Mouse (Mus musculus): Measurements from ENCODE around the gene Krtap16-3. TPM values are rescaled to one million over a fixed set of nuclear protein-coding genes. Genes with fewer than 3 reads are reported as not detected.

Krtap16-3 gene
- total RNA-seq (2021), result not detected
- long read RNA-seq, experiment 1, result 0 reads
- long read RNA-seq, experiment 2, result 0 reads

- no peak for DNase-seq
Measured at GRCm38 (mm10) chr16:88962773-88963172, at the start of gene Krtap16-3. Krtap16-3 (minus strand) TSS chr16:88962873.

- DNase-seq, result no peak
Measured at GRCm38 (mm10) chr16:89010659-89011058, 48.0 kb upstream of the Krtap16-3 start, which contains the start of gene Krtap22-2. Krtap22-2 (minus strand) TSS chr16:89010759.

- no peak for DNase-seq
Measured at GRCm38 (mm10) chr16:88941106-88941505, 21.6 kb downstream of the Krtap16-3 start.

GRCm38 (mm10) chr16:88938252-88938651, 24.4 kb downstream of the Krtap16-3 start:
- DNase-seq, result no peak

- DNase-seq, result no peak
Measured at GRCm38 (mm10) chr16:88932165-88932564, 30.5 kb downstream of the Krtap16-3 start, which contains the start of gene Krtap19-9b. Krtap19-9b (minus strand) TSS chr16:88932265.

Other genes starting within 250 kb of the Krtap16-3 start
- not detected for gene Krtap13-1, start 234.0 kb downstream of the Krtap16-3 start, total RNA-seq (2021)
- not detected for gene Krtap13, start 211.2 kb downstream of the Krtap16-3 start, total RNA-seq (2021)
- not detected for gene 2310034C09Rik, start 204.0 kb downstream of the Krtap16-3 start, total RNA-seq (2021)
- not detected for gene 2310057N15Rik, start 188.7 kb downstream of the Krtap16-3 start, total RNA-seq (2021)
- not detected for gene Gm5965, start 185.0 kb downstream of the Krtap16-3 start, total RNA-seq (2021)
- gene Gm20741, start 150.7 kb downstream of the Krtap16-3 start, total RNA-seq (2021), result not detected
- not detected for gene Krtap15, start 142.7 kb downstream of the Krtap16-3 start, total RNA-seq (2021)
- not detected for gene Krtap14, start 136.7 kb downstream of the Krtap16-3 start, total RNA-seq (2021)
- not detected for gene Krtap19-1, start 93.5 kb downstream of the Krtap16-3 start, total RNA-seq (2021)
- not detected for gene Krtap19-2, start 88.6 kb downstream of the Krtap16-3 start, total RNA-seq (2021)
- gene Krtap19-3, start 84.8 kb downstream of the Krtap16-3 start, total RNA-seq (2021), result not detected
- gene Krtap19-4, start 77.8 kb downstream of the Krtap16-3 start, total RNA-seq (2021), result not detected
- gene Krtap19-5, start 66.4 kb downstream of the Krtap16-3 start, total RNA-seq (2021), result not detected
- gene Krtap19-9b, start 30.6 kb downstream of the Krtap16-3 start, total RNA-seq (2021), result not detected
- gene Krtap22-2, start 47.9 kb upstream of the Krtap16-3 start, total RNA-seq (2021), result not detected
- gene Gm10229, start 52.4 kb upstream of the Krtap16-3 start, total RNA-seq (2021), result not detected
- gene Krtap6-1, start 68.8 kb upstream of the Krtap16-3 start, total RNA-seq (2021), result not detected
- not detected for gene Gm10228, start 78.6 kb upstream of the Krtap16-3 start, total RNA-seq (2021)
- not detected for gene Krtap6-5, start 85.0 kb upstream of the Krtap16-3 start, total RNA-seq (2021)
- not detected for gene 1110025L11Rik, start 101.1 kb upstream of the Krtap16-3 start, total RNA-seq (2021)
- gene Krtap6-3, start 121.1 kb upstream of the Krtap16-3 start, total RNA-seq (2021), result not detected
- gene Gm6358, start 178.0 kb upstream of the Krtap16-3 start, total RNA-seq (2021), result not detected
- gene Gm10061, start 188.2 kb upstream of the Krtap16-3 start, total RNA-seq (2021), result not detected
- not detected for gene Gm9789, start 195.1 kb upstream of the Krtap16-3 start, total RNA-seq (2021)
- gene Gm7735, start 206.6 kb upstream of the Krtap16-3 start, total RNA-seq (2021), result not detected
- gene 1110057P08Rik, start 211.9 kb upstream of the Krtap16-3 start, total RNA-seq (2021), result not detected
- not detected for gene Krtap20-2, start 243.0 kb upstream of the Krtap16-3 start, total RNA-seq (2021)